Mouse (Mus musculus) natural killer cell, adult 2 months (primary cell): ENCODE results near the gene Aqp7.
A peak's percentile ranks its signal among the peaks of the same experiment; 100 is the strongest.

ENCODE experiments used
- DNase-seq, 2 experiments: peaks; one replicate each; pipeline ENCODE4 v3.0.0; 2022; ENCODE audit warnings: low spot score in 2 of 2

Gene Aqp7

DNA sequence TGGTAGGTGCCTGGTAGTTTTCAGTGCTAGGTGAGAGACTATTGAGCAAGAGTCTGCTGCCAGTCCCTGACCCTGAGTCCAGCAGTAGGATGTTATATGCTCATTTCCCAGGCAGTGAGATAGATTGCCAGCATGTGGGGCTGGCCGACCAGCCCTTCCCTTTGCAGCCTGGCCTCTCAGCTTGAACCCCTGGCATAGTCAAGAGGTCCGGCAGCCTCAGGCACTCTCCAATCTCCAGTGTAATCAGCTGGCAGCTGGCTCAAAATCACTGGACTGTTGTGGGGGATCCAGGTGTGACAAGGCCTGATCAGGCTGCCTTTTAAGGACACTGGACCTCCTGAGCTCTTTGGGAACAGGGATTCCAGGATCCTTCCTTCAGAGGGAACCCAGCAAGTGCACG, 15.4 kb upstream of the Aqp7 start:
- DNase-seq, result no peak

DNA sequence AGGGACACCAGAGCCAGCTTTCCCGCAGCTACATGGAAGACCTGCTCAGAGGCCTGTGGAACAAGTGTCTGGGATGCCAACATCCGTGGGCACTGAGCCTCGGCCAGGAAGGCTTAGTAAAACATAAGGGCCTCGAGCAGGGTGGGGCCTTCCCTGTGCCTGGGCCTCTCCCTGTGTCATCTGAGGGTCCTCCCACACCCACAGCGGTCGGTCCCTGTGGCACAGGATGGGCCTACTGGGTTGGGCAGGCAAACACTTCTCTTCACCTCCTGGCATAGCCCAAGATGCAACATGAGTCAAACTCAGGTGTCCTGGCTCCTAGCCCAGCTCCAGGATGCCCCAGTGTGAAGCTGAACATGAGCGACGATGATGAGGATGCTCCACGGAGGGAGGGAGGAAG, 9.4 kb upstream of the Aqp7 start:
- no peak for DNase-seq

DNA sequence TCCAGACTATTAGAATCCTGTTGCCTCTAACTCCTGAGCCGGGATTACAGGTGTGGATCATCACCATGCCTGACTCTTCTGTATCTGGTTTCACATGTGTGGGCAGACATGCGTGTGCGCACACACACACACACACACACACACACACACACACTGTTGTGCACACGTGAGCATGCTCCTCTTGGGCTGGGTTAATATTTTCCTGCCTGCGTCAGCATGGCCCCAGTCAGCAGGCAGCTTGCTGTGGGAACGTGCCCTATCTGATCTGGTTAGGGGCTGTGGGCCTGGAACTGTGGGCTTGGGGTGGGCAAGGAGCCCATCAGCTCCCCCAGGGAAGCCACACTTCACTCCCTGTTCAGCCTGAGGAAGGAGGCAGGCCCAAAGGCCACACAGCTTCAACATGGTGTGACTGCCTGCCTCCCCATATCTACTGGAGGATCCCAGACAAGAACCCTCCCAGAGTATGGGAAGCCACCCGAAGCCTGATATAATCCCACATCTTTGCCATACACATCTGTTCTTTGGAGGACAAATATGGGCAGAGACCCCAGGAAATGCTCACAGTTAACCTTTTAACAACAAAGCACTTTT, 8.9 kb upstream of the Aqp7 start:
- DNase-seq, result no peak

DNA sequence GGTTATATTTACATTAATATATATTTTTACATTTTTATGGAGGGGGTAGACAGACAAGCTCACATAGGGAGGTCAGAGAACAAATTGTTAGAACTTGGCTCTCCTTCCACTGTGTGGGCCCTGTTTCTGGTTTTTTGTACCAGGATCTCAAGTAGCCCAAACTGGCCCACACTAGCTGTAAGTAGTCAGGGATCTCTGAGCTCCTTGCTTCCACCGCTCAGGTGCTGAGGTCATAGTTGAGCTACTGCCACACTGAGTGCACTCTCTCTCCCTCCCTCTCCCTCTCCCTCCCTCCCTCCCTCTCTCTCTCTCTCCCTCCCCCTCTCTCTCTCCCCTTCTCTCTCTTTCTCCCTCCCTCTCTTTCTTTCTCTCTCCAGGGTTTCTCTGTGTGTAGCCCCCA, 8.3 kb upstream of the Aqp7 start:
- no peak for DNase-seq

DNA sequence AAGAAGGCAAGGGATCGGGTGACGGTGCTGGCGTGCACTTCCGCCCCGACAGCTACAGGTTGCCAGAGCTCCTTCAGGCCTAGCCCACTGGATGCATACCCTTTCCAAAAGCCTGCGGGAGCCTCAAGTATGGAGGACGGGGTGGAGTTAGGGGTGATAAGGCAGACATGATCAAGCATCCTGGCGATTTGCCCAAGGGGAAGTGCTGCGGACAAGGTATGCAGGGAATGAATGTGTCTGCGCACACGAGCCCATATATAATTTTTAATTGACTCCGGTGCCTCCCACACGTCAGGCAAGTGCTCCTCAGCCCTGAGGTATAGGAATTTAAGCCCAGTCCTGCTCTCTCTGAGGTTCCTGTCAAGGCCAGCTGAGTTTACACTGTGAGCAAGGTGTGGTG, 7.2 kb upstream of the Aqp7 start:
- no peak for DNase-seq

DNA sequence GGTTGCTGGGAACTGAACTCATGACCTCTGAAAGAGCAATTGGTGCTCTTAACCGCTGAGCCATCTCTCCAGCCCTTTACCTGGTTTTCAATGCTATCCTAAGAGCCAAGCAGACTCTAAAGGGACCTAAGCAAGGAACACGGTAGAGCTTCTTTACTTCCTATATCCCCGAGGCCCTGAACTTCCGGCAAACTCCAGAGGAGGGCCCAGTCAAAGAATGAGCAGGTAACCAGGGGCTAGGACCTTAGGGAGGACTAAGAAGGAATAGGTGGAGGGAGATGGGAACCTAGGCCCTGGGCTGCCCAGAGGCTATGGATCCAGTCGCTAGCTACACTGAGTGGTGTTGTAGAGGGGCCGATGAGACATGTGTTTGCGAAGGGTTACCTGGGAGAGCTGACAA, 3.8 kb upstream of the Aqp7 start:
- no peak for DNase-seq

DNA sequence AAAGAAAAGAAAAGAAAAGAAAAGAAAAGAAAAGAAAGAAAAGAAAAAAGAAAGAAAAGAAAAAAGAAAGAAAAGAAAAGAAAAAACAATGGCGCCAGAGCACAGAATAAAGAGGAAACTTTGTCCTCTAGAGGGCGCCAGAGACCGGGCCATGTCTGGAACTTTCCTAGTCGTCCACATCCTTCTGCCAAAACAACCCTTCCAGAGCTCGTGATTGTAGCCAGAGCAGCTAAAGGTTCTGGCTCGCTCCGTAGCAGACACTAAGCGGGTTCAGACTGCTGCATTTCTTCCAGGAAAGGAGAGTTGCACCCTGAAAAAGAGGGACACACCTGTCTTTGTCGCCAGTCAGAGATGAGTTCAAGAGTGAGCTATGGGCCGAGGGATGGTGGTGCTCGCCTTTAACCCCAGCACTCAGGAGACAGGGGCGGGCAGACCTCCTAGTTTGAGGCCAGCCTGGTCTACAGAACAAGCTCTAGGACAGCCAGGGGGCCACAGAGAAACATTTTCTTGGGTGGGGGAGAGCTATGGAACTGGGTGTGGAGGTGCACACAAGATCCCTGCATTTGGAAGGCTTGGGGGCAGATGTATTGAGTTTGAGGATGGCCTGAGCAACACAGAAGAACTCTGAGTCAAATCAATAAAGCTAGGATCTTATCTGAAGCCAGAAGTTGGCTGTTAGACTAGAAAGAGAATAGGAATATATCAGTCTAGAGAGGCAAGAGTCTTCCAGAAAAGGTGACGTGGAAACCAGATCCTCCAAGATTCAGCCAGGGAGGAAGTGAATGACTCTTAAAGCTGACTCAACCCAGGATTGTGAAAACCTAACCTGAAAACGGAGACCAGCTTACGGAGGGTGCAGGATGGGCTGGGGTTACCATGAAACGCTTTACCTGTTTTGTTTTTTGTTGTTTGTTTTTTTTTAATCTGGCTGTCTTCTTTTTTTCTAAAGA, 3.1 kb upstream of the Aqp7 start:
- peak; percentile 47 to 66 for DNase-seq

DNA sequence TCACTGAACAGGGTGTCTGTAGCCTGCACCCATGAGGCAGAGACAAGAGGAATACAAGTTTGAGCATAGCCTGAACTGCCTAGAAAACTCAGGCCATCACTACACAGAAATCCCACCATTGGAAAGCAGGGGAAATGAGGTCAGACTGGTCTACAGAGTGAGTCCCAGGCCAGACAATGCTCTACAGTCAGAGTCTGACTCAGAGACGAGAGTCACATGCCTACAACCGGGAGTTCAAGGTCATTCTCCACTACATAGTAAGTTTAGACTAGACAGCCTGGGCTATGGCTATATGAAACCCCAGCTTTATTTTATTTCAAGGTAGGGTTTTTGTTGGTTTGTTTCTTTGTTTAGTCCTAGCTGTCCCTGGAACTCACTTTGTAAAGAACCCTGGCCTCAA, 987 bp upstream of the Aqp7 start:
- no peak for DNase-seq

DNA sequence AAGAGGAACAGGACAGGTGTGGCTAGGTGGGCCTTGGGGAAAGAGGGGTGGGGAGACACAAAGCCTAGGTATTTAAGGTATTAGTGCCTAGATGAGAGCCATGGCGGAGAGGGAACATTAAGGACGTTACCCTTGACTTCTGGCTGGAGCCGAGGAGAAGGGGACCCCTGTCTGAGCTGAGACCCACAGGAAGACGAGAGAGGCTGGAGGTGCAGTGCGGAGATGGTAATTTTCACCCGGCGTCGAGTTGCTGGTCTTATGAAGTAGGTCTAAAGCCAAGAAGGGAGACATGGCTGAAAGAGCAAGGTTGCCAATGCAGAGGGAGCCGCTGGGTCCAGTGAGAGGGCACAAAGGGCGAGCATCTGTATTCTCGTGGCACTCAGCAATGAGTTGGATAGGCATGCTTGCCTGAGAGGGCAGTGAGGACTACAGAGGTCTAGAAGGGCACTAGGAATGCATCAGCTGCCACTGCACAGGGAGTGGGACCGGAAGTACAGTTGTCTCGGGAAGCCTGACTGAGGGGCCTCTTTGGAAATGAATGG, 1.6 kb downstream of the Aqp7 start:
- DNase-seq, result no peak

DNA sequence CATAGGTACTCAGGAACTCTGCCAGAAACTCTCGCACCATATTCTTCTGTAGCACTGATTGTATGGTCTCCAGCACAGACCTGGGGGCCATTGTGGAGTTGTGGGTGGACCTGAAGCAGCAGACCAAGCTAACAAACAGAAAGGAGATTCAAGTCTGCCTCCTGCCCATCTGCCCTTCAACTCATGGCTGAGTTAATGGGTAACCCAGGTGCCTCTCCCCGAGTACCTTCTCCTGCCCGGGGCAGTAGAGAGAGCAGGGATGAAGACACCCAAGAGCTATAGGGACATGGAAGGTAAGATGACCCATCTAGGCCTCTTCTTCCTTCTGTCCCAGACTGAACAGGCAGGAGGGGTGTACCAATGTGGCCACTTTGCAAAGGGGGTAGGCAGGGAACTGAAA, 2.7 kb downstream of the Aqp7 start:
- DNase-seq, result no peak

DNA sequence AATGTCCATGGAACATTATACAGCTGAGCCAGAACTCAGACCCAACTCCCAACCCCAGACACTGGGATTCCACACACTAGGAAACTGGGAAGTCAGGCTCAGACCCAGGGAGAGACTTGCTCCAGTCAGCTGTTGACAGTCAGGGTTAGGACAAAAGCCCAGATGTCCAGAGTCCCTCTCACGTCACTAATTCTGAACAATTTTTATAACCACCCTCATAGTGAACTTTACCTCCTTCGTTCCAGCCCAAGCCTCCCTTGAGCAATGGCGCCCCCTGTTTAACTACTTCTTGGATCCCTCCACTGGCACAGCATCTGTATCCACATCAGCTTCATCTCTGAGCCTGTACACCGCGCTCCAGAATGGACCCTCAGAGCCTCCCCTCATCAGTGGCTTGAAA, 4.0 kb downstream of the Aqp7 start:
- DNase-seq, result no peak

DNA sequence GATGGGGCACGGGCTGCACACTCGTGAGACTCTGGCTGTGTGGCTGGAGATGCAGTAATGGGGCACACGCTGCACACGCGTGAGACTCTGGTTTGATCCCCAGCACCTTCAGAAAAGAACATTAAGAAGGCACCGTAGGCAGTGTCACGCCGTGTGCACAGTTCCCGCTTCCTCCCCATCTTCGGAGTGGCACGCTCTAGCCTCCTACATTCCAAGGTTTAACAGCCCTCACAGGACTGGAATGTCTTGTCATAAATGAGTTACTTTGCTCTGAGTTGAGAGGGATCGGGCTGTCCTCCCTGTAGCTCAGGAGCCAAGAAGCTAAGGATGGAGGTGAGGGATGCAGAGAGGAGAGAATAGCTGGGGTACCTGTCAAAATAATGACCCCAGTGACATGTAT, 5.1 kb downstream of the Aqp7 start:
- no peak for DNase-seq

DNA sequence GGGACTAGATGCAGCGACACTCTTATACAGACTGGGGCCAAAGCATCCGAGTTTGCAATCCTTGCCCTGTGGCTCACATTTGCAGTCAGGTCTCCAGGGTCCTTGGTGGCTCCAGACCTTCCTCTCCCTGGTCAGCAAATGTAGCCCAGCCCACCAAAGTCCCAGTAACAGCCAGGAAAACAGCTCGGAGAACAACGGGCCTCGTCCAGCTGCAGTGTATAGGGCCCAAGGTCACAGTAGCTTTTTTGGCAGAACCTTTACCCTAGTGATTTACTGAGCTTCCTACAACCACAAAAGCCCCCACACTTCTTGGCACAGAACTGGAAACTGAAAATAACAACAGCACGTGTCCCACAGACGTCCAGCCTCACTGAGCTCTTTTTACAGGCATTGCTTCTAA, 7.0 kb downstream of the Aqp7 start:
- no peak for DNase-seq

DNA sequence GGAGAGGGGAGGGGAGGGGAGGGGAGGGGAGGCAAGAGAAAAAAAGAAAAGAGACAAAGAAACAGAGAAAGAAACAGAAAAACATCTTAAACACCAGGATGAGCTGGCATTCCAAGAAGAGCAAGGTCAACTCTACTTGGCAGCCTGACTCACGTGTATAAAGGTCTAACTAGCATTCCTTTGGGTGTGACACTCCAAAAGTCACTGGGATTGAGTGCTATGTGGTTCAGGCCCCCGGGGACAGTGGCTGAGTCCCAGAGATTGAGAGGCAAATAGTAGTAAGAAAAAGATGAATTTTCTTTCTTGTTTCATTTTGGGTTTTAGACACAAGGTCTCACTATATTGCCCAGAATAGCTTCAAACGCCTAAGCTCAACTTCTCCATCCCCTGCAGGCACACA, 10.0 kb downstream of the Aqp7 start:
- no peak for DNase-seq

DNA sequence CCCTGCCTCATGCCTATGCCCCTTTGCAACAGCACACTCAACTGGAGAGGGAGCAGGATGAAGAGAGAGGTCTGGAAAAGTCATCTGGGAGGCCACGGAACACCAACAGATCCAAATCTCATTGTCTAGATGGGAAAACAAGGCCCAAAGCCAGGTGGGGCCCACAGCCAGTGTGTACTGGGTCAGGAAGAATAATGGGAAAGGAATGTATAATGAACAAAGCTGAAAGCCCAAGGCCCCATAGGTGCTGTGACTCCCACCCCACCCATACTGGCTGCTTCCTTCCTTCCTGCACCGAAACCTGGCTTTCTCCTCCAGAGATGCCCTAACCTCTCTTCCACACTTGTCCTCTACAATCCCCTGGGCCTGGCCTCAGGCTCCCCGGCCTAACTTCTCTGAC, 16.7 kb downstream of the Aqp7 start:
- no peak for DNase-seq

DNA sequence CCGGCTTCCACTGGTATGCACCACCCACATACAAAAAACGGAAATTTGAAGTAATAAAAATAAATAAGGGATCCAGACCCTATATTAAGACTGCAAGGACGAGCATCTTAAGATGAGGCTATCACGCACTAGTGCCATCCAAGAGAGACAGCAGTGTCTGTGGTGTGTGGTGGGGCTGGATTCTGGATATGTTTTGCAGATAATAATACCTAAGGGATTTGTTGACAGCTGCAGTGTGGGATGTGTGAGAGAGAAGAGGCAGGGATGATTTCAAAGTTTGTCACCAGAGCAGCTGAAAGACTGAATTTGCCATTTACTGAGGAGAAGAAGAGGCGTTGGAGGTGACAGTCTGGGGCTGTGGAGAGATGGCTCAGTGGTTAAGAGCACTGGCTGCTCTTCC, 18.6 kb downstream of the Aqp7 start:
- no peak for DNase-seq

DNA sequence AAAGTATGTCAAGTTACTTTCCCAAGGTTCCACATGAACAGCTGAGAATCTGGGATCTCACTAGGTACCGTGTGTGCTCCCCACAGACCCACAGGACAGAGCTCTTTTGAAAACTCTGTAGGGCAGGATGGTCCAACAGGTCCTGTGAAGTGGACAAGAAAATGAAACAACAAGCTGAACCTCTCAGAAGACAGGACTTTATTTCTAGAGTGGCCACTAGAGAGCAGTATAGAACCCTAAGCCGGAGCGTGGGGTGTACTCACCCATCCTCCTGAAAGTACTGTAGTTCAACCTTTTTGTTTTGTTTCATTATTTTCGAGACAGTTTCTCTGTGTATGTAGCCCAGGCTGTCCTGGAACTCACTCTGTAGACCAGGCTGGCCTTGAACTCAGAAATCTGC, 19.7 kb downstream of the Aqp7 start:
- DNase-seq, result no peak

DNA sequence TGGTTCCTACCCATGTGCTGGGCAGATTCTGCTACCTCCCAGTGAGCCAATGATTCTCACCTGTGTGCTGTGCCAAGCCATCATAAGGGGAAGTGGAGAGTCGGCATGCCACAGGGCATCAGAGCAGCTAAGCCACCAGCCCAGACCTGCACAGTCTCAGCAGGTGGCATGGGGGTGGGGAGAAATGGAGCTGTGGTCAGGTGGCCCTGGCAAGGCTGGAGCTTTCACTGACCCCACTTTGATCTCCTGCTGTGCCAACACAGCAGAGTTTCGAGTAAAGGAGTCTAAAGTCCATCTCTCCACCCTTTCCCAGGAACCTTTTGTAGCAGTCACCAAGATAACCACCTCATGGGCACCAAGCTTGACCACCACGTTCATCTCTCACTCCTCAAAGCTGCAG, 20.1 kb downstream of the Aqp7 start:
- DNase-seq, result no peak

DNA sequence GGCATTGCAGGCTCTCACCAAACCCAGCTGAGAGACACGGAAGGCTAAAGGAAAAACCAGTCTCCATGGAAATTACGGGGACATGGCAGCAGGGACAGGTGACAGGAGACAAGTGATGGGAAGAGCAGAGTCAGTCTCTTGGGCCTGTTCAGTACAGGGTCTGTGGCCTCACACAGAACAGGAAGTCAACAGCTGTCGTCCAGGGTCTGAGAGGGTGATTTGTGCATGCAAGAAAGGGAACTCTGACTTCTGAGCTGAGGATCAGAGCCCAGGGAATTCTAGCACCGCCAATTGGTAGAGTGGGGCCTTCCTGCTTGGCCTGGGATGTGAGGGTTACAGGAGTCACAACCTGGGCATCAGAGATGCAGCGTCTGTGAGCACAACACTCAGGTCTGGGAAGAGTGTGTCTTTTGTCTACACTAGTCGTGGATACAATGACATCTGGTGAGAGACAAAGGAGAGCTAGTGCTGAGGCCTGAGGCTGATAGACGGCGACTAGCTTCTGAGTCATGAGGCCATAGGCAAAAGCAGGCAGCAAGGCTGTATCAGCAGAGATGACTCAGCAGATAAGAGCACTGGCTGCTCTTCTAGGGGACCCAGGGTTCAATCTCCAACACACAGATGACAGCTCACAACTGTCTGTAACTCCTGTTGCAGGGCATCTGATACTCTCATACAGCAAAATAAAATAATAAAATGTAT, 21.7 kb downstream of the Aqp7 start:
- DNase-seq, result no peak

DNA sequence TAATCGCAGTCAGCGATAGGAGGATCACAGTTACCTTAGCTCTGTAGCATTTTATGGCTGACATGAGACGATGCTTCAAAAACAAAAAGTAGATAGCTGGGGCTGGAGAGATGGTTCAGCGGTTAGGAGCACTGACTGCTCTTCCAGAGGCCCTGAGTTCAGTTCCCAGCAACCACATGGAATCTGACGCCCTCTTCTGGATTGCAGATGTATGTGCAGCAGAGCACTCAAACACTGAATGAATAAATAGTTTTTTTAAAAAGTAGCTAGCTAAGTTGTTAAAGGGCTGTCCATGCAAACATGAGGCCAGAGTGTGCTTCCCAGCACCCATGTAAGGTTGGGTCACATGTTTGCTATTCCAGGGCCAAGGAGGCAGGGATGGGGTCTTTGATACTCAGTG, 26.8 kb downstream of the Aqp7 start:
- no peak for DNase-seq

DNA sequence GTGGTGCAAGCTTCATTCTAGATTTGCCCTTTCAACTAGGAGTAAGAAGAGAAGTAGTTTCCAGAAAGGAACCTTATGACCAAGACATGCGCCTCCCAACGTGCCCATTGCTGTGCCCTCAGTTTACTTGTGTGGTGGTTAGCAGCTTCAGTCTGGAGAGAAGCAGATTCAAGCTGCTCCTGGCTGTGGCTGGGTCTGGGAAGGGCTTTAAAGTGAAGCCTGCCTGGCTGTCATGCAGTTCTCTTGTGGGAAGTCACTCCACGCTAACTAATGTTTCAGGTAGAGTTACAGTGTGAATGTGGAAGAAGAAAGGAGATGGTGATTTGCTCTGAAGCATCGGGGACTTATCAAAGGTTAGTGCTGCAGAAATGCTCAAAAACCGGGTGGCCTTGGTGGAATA, 32.1 kb downstream of the Aqp7 start:
- no peak for DNase-seq

DNA sequence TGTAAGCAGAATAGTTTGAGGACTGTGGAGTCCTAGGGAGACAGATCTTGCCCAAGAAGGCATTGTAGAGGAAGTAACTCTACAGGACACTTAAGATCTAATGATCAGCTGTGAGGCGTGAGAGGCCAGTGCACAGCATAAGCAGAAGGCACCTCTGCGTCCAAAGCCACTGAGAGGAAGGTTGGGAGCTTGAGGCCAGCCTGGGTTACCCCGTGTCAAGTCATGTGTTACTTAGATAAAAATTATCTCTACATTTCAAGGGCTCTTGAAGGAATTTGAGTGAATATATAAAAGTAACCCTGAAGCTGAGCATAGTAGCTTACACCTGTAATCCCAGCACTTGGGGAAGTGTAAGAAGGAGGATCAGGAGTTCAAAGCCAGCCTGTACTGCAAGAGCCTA, 34.6 kb downstream of the Aqp7 start:
- DNase-seq, result no peak
